Mouse (Mus musculus): ENCODE measurements around the gene R3hdml. TPM values are rescaled to one million over a fixed set of nuclear protein-coding genes. Genes with fewer than 3 reads are reported as not detected.

R3hdml gene
- polyA plus RNA-seq, 1 experiment from 2014 or later = not detected

- no peak overlapping the region for H3K9ac ChIP-seq
- no peak overlapping the region for H3K27ac ChIP-seq
- 0 out of 2 replicates have a peak, but pooled peaks cover 4% of the 10 kb centered on the region for H3K27me3 ChIP-seq
- H3K36me3 ChIP-seq (ENCODE audit: poor library complexity, severe bottlenecking) = peaks cover 10% of the 10 kb centered on the region
- H3K9me3 ChIP-seq (replicated peaks) = no peaks in the 10 kb centered on the region
- H3K4me2 ChIP-seq = no peak overlapping the region
- 81% methylated on average over 5 of the region's 5 CpGs for WGBS
- no peak for ATAC-seq
- 0 out of 2 replicates have a peak, but pooled peaks cover 7% of the 10 kb centered on the region for H3K4me1 ChIP-seq
- H3K4me3 ChIP-seq = no peak overlapping the region
Observed at GRCm38 (mm10) chr2:163462386-163462785, 29.7 kb upstream of the R3hdml start.

DNA sequence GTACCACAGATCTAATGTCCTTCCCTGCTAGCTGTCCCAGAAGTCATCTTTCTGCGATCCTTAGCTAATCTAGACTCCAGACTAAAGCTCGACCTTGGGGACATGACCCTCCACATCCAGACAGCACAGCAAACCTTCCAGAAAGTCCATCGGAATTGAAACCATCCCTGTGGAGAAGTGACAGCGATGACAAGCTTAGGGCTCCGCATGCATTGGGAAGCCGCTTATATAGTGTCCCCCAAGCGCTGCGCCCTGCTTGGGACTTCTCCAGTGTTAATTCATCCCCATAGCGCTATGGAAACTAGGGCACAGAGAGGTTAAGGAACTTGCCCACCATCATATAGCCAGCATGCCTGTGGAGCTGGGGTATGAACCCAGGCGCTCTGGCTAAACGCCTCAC, 29.3 kb upstream of the R3hdml start:
- H3K9ac ChIP-seq = no peak overlapping the region
- no peak overlapping the region for H3K27ac ChIP-seq
- H3K36me3 ChIP-seq (ENCODE audit: poor library complexity, severe bottlenecking) = peaks cover 14% of the 10 kb centered on the region
- no peak overlapping the region for H3K4me3 ChIP-seq
- 0 out of 2 replicates have a peak, but pooled peaks cover 7% of the 10 kb centered on the region for H3K4me1 ChIP-seq
- H3K9me3 ChIP-seq (replicated peaks) = no peaks in the 10 kb centered on the region
- H3K4me2 ChIP-seq = no peak overlapping the region
- ATAC-seq = no peak
- WGBS = 86% methylated on average over 11 of the region's 11 CpGs
- 0 out of 2 replicates have a peak, but pooled peaks cover 2% of the 10 kb centered on the region for H3K27me3 ChIP-seq

DNA sequence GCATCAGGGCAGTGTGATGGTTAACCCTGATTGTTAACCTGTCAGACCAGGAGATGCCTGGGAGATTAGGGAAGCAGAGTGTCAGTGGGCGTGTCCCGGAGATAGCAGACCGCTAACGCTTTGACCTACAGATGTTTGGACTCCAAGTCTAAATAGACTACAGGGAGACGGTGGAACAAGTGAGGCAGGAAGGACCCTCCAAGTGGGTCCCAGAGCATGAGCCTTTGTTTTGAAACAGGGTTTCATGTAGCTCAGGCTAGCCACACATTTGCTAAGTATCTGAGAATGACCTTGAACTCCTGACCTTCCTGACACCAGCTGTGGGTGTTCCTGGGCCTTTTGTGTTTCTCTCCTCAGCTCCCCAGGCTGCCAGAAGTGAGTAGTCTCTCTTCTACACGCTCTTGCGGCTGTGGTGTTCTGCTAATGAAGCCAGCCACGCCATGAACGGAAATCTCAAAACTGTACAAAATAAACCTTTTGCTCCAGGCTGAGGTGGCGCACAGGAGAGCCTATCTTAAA, 28.8 kb upstream of the R3hdml start:
- Histone ChIP-seq H3K27ac (no peak overlapping the region), H3K36me3 (ENCODE audit: poor library complexity, severe bottlenecking) (peaks cover 19% of the 10 kb centered on the region), H3K9ac (no peak overlapping the region), H3K4me2 (no peak overlapping the region), H3K9me3 (replicated peaks) (no peaks in the 10 kb centered on the region), H3K27me3 (no peaks in the 10 kb centered on the region), H3K4me1 (0 out of 2 replicates have a peak, but pooled peaks cover 7% of the 10 kb centered on the region), H3K4me3 (no peak overlapping the region)
- no peak for ATAC-seq
- WGBS = 71% methylated on average over 10 of the region's 10 CpGs

DNA sequence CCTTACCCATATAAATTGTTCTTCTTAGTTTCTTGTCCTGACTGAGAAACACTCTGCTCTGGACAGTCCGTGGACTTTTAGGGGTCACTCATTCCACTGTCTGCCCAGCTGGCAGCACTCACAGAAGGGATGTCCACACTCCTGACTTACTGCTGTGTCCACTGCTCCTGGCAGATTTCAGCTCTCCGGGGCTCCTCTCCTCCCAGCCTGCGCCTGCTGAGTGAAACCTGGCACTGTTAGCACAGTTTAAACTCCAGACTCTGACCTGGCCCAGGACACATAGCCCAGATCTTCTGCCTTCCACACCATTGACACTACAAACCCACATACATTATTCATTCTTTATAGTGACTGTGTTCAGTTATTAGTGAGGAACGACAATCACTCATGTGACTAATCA, 28.1 kb upstream of the R3hdml start:
- 81% methylated on average over 4 of the region's 4 CpGs for WGBS
- no peak overlapping the region for H3K27ac ChIP-seq
- H3K4me3 ChIP-seq = no peak overlapping the region
- H3K36me3 ChIP-seq (ENCODE audit: poor library complexity, severe bottlenecking) = peaks cover 25% of the 10 kb centered on the region
- ATAC-seq = no peak
- no peak overlapping the region for H3K4me2 ChIP-seq
- H3K9me3 ChIP-seq (replicated peaks) = no peaks in the 10 kb centered on the region
- H3K27me3 ChIP-seq = no peaks in the 10 kb centered on the region
- no peak overlapping the region for H3K9ac ChIP-seq
- H3K4me1 ChIP-seq = 0 out of 2 replicates have a peak, but pooled peaks cover 4% of the 10 kb centered on the region

GRCm38 (mm10) chr2:163464562-163464961, 27.6 kb upstream of the R3hdml start:
- H3K4me1 ChIP-seq = no peaks in the 10 kb centered on the region
- peaks cover 30% of the 10 kb centered on the region for H3K36me3 ChIP-seq (ENCODE audit: poor library complexity, severe bottlenecking)
- 81% methylated on average over 6 of the region's 6 CpGs for WGBS
- no peak overlapping the region for H3K4me2 ChIP-seq
- no peak overlapping the region for H3K4me3 ChIP-seq
- H3K27me3 ChIP-seq = no peaks in the 10 kb centered on the region
- ATAC-seq = no peak
- H3K9ac ChIP-seq = no peak overlapping the region
- H3K27ac ChIP-seq = no peak overlapping the region
- H3K9me3 ChIP-seq (replicated peaks) = no peaks in the 10 kb centered on the region

GRCm38 (mm10) chr2:163466771-163467170, 25.3 kb upstream of the R3hdml start:
- H3K27ac ChIP-seq = no peak overlapping the region
- H3K36me3 ChIP-seq (ENCODE audit: poor library complexity, severe bottlenecking) = peaks cover 35% of the 10 kb centered on the region
- H3K4me2 ChIP-seq = no peak overlapping the region
- WGBS = 78% methylated on average over 8 of the region's 8 CpGs
- peaks cover 9% of the 10 kb centered on the region for H3K4me1 ChIP-seq
- no peak overlapping the region for H3K4me3 ChIP-seq
- H3K9me3 ChIP-seq (replicated peaks) = no peaks in the 10 kb centered on the region
- H3K27me3 ChIP-seq = no peaks in the 10 kb centered on the region
- no peak overlapping the region for H3K9ac ChIP-seq
- no peak for ATAC-seq

DNA sequence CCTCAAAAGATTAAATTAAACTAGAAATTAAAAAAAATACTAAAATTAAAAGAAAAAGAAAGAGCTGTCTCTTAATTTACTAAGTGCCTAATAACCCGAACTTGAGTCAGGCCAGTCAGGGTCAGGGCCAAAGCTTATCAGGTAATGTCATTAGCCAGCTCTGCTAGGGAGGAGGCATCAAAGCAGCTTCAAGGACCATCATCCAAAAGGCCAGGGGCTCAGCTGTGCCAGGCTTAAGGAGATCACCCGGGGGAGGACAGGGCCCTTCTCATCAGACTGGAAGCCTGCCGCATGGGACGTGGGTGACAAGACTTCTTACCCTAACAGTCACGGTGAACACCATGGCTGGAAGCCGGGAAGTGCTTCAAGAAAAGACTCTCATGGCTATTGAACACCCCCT, 24.5 kb upstream of the R3hdml start:
- Histone ChIP-seq H3K4me3 (no peak overlapping the region), H3K9me3 (replicated peaks) (no peaks in the 10 kb centered on the region), H3K4me1 (peaks cover 12% of the 10 kb centered on the region), H3K27me3 (no peaks in the 10 kb centered on the region), H3K27ac (no peak overlapping the region), H3K36me3 (ENCODE audit: poor library complexity, severe bottlenecking) (peaks cover 35% of the 10 kb centered on the region), H3K9ac (no peak overlapping the region), H3K4me2 (no peak overlapping the region)
- 92% methylated on average over 6 of the region's 6 CpGs for WGBS
- no peak for ATAC-seq

DNA sequence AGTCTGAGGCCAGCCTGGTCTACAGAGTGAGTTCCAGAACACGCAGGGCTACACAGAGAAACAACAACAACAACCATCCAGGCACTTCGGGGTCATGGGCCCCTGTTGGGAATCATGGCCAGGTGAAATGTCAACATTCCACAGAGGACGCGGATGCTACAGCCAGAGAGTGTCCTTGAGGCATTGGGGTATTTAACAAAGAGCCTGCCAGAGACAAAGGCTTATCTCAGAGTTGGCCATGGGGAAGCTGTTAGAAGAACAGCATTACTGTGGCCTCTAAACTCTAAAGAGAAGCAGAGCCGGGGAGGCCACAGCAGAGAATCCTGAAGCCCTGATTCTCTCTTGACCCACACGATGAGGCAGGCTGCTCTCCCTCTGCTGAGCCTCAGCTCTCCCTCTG, 23.3 kb upstream of the R3hdml start:
- 97% methylated on average over 6 of the region's 6 CpGs for WGBS
- no peak for ATAC-seq

GRCm38 (mm10) chr2:163469711-163470110, 22.4 kb upstream of the R3hdml start:
- Histone ChIP-seq H3K9ac (no peak overlapping the region), H3K4me1 (peaks cover 12% of the 10 kb centered on the region), H3K27ac (no peak overlapping the region), H3K36me3 (ENCODE audit: poor library complexity, severe bottlenecking) (peaks cover 35% of the 10 kb centered on the region), H3K4me3 (no peak overlapping the region), H3K27me3 (no peaks in the 10 kb centered on the region), H3K4me2 (no peak overlapping the region), H3K9me3 (replicated peaks) (no peaks in the 10 kb centered on the region)
- 94% methylated on average over 15 of the region's 15 CpGs for WGBS
- no peak for ATAC-seq

More for the DNA sequence above, 23.3 kb upstream of the R3hdml start:
- no peak overlapping the region for H3K9ac ChIP-seq
- no peak overlapping the region for H3K4me3 ChIP-seq
- H3K27ac ChIP-seq = no peak overlapping the region
- peaks cover 35% of the 10 kb centered on the region for H3K36me3 ChIP-seq (ENCODE audit: poor library complexity, severe bottlenecking)
- H3K4me2 ChIP-seq = no peak overlapping the region
- H3K27me3 ChIP-seq = no peaks in the 10 kb centered on the region
- H3K9me3 ChIP-seq (replicated peaks) = no peaks in the 10 kb centered on the region
- peaks cover 12% of the 10 kb centered on the region for H3K4me1 ChIP-seq

DNA sequence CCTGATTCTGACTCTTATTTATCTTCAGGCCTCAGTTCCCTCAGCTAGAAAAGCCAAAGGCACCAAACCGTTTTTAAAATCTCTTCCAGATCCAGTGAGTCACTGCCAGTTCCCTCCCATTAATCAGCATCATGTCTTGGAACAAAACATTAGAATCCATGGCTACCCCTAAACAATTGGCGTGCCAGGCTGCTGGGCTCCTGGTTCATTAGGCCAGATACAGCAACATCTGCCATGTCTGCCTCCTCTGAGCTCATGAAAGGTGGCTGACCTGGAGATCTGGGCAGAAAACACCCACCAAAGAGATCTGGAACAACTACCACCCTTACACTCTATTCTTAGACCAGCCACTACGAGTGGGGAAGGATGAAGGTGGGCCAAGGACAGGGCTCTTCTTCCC, 21.0 kb upstream of the R3hdml start:
- H3K4me1 ChIP-seq = peaks cover 12% of the 10 kb centered on the region
- H3K36me3 ChIP-seq (ENCODE audit: poor library complexity, severe bottlenecking) = peaks cover 35% of the 10 kb centered on the region
- WGBS = 65% methylated on average over 3 of the region's 3 CpGs
- peak overlapping the region; percentile 78 for H3K4me2 ChIP-seq
- no peaks in the 10 kb centered on the region for H3K9me3 ChIP-seq (replicated peaks)
- ATAC-seq = no peak
- 0 out of 2 replicates have a peak overlapping the region, but pooled peaks have one; percentile 84 for H3K9ac ChIP-seq
- H3K27ac ChIP-seq = no peak overlapping the region
- peak overlapping the region; percentile 72; the same call in 1 of the 2 replicates for H3K4me3 ChIP-seq
- H3K27me3 ChIP-seq = no peaks in the 10 kb centered on the region

DNA sequence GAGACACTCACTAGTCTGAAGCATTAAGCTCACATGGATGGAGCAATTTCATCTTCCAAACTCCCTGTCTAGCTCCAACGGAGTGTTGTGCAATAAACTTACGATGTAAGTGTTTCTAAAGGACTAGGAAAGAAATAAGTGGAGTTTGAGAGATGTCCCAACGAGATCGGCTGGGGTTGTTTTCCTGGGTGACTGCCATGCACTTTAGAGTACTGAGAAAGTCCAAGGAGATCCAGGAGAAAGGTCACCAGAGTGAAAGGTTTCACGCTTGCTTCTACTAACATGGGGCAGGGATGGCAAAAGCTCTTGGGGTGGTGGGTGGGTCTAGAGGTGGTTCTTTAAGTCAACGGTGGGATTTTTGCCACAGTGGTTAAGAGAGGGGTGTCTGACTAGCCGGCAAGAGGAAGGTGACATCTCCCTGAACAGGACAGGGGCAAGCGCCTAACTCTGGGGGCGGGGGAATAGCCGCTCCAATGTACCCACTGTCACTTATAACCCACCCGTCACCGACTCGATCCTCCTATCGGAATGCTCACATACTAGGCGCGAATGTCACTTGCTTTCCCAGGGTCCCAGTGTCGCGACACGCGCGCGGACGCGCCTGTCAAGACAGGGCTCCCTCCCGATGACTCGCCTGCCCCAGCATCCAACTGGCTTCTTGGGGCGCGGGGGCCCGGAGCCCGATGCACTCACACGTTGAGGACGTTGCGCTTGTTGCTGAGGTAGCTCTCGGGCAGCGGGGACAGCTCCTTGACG, 20.2 kb upstream of the R3hdml start:
- H3K36me3 ChIP-seq (ENCODE audit: poor library complexity, severe bottlenecking) = peaks cover 28% of the 10 kb centered on the region
- 5% methylated on average over 36 of the region's 36 CpGs for WGBS
- H3K27me3 ChIP-seq = no peaks in the 10 kb centered on the region
- peak overlapping the region; percentile 78 for H3K4me2 ChIP-seq
- no peak; the same call in 1 of the 2 replicates for ATAC-seq
- H3K27ac ChIP-seq = peak overlapping the region; percentile 32; the same call in 1 of the 2 replicates
- peaks cover 12% of the 10 kb centered on the region for H3K4me1 ChIP-seq
- peak overlapping the region; percentile 72 for H3K4me3 ChIP-seq
- peak overlapping the region; percentile 84 for H3K9ac ChIP-seq
- H3K9me3 ChIP-seq (replicated peaks) = no peaks in the 10 kb centered on the region

DNA sequence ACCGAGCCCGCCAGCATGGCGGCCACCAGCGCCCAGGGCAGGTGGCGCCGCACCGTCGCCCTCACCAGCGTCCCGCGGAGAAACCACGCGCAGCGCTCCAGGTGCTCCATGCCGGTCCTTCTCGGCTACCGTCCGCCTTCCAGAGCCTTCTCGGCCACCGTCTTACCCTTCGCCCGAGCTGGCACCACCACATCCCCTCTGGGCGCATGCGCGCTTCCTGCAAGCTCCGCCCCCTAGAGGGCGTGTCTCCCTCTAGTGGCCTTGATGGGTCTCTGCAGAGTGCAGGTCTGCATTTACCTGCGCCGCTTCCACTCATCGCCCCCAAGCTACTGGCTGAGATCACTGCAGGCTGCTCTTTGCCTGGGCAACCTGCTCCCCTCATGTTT, 19.7 kb upstream of the R3hdml start, which contains the start of gene Fitm2:
Gene Fitm2 (minus strand): TSS at position 164 of the 386 bp plus-strand sequence.
- under 1% methylated on average over 30 of the region's 30 CpGs for WGBS
- Histone ChIP-seq H3K9ac (peak within 1 kb of the TSS; percentile 84), H3K4me3 (peak within 1 kb of the TSS; percentile 72), H3K27ac (peak within 1 kb of the TSS; percentile 32; the same call in 1 of the 2 replicates), H3K27me3 (no peaks in the 10 kb centered on the region), H3K36me3 (ENCODE audit: poor library complexity, severe bottlenecking) (peaks cover 25% of the 10 kb centered on the region), H3K4me1 (peaks cover 12% of the 10 kb centered on the region), H3K9me3 (replicated peaks) (no peaks in the 10 kb centered on the region), H3K4me2 (peak within 1 kb of the TSS; percentile 78)
- peak; percentile 97 for ATAC-seq
